Mouse (Mus musculus) heart, embryonic 13.5 days (tissue): ENCODE measurements around the gene Hnrnpa1. TPM values are rescaled to one million over a fixed set of nuclear protein-coding genes. Genes with fewer than 3 reads are reported as not detected.
A peak's percentile ranks its signal among the peaks of the same experiment; 100 is the strongest.
"Not testable (repeated sequence)": the region's sequence is repeated elsewhere in the genome, so short reads cannot be mapped to it uniquely, and the experiment has no call there.

ENCODE experiments used
- ATAC-seq: fragments of 200-750 bp; cut with Nextera tagmentation; 2 replicates; pipeline ENCODE4 v1.8.0; 2017; ENCODE audit warnings: moderate TSS enrichment; ENCODE audit not compliant: insufficient number of reproducible peaks, low FRiP score, low TSS enrichment; ENCODE audit errors: extremely low read depth
- H3K27ac ChIP-seq: fragments of 300-500 bp; sonication (generic); replicated peaks from 2 replicates; pipeline ENCODE4 v1.5.1; 2015; ENCODE audit warnings: moderate library complexity, mild to moderate bottlenecking, inconsistent platforms
- H3K27me3 ChIP-seq: fragments of 300-500 bp; sonication (generic); replicated peaks from 2 replicates; pipeline ENCODE4 v1.6.1; 2015; ENCODE audit warnings: mild to moderate bottlenecking, inconsistent platforms
- H3K36me3 ChIP-seq: fragments of 300-500 bp; sonication (generic); 2 replicates; pipeline ENCODE4 v1.6.1; 2015; ENCODE audit warnings: mild to moderate bottlenecking, inconsistent platforms
- H3K4me1 ChIP-seq: fragments of 300-500 bp; sonication (generic); 2 replicates; pipeline ENCODE4 v1.6.1; 2015; ENCODE audit warnings: inconsistent platforms
- H3K4me2 ChIP-seq: fragments of 300-500 bp; sonication (generic); 2 replicates; pipeline ENCODE4 v1.6.1; 2015; ENCODE audit warnings: inconsistent platforms, mild to moderate bottlenecking, moderate library complexity
- H3K4me3 ChIP-seq: fragments of 300-500 bp; sonication (generic); 2 replicates; pipeline ENCODE4 v1.5.1; 2015; ENCODE audit warnings: moderate library complexity, mild to moderate bottlenecking, inconsistent platforms
- H3K9ac ChIP-seq: fragments of 300-500 bp; sonication (generic); 2 replicates; pipeline ENCODE4 v1.6.1; 2015; ENCODE audit warnings: inconsistent platforms, mild to moderate bottlenecking, moderate library complexity
- H3K9me3 ChIP-seq: fragments of 300-500 bp; sonication (generic); 2 replicates; pipeline ENCODE4 v1.6.1; 2016; ENCODE audit warnings: inconsistent platforms
- WGBS: fragments of 180-500 bp; shearing (Covaris S2); methylation state at CpG from one replicate; pipeline ENCODE4 v1.1.7; 2015; ENCODE audit warnings: mixed read lengths; 5-methylcytosine and 5-hydroxymethylcytosine counted together
- polyA plus RNA-seq: library from polyadenylated mRNA; unstranded; fragments of >200 nt; fragmentation: Nextera tagmentation; extraction: Ambion mirVana; gene quantifications from 2 replicates; pipeline ENCODE4 v1.2.1, GENCODE M21; 2015

Gene Hnrnpa1
- polyA plus RNA-seq, 1 experiment from 2014 or later, result 500 TPM

DNA sequence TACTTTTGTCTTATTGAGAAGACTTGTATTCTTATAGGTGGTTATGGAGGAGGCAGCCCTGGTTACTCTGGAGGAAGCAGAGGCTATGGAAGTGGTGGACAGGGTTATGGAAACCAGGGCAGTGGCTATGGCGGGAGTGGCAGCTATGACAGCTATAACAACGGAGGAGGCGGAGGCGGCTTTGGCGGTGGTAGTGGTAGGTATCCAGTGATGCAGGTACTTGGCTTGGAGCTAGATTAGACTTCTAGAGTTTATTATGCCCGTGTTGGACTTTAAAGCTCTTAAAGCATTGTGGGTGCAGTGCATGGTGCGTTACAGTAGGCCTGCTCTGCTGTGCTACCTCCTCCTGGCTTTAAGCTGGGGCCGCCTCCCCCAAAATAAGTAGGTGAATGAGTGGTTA is 2.7 kb downstream of the Hnrnpa1 start:
- Histone ChIP-seq H3K4me2 (peak overlapping the region; percentile 89), H3K9ac (peak overlapping the region; percentile 94), H3K4me1 (peaks cover 51% of the 10 kb centered on the region), H3K36me3 (peaks cover 64% of the 10 kb centered on the region), H3K4me3 (peak overlapping the region; percentile 80), H3K27me3 (no peaks in the 10 kb centered on the region), H3K27ac (peak overlapping the region; percentile 24), H3K9me3 (no peaks in the 10 kb centered on the region)
- no peak for ATAC-seq
- 55% methylated on average over 8 of the region's 8 CpGs for WGBS

DNA sequence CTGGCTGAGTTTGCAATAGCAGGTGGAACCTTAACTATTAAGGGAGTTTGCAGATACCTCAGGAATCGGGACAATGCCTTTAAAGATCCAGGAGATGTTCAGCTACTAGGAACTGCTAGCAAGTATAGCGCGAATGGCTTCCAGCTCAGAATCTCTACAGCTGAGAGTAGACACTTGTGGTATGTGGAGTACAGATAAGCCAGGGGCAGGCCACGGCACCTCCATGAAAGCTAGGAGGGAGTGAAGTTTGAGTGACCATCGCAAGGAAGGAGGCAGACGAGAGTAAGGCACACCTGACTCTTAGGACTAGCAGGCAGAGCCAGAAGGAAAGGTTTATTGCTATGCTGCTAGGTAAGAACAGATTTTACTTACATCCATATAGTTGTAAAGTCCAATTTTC is 5.4 kb downstream of the Hnrnpa1 start:
- Histone ChIP-seq H3K9me3 (no peaks in the 10 kb centered on the region), H3K4me2 (peak overlapping the region; percentile 49), H3K36me3 (peaks cover 81% of the 10 kb centered on the region), H3K27me3 (no peaks in the 10 kb centered on the region), H3K9ac (peak overlapping the region; percentile 56; the same call in 1 of the 2 replicates), H3K27ac (peak overlapping the region; percentile 28; the same call in 1 of the 2 replicates), H3K4me3 (no peak overlapping the region), H3K4me1 (peaks cover 46% of the 10 kb centered on the region)
- 33% methylated on average over 6 of the region's 6 CpGs for WGBS
- ATAC-seq, result no peak; the same call in 1 of the 2 replicates

DNA sequence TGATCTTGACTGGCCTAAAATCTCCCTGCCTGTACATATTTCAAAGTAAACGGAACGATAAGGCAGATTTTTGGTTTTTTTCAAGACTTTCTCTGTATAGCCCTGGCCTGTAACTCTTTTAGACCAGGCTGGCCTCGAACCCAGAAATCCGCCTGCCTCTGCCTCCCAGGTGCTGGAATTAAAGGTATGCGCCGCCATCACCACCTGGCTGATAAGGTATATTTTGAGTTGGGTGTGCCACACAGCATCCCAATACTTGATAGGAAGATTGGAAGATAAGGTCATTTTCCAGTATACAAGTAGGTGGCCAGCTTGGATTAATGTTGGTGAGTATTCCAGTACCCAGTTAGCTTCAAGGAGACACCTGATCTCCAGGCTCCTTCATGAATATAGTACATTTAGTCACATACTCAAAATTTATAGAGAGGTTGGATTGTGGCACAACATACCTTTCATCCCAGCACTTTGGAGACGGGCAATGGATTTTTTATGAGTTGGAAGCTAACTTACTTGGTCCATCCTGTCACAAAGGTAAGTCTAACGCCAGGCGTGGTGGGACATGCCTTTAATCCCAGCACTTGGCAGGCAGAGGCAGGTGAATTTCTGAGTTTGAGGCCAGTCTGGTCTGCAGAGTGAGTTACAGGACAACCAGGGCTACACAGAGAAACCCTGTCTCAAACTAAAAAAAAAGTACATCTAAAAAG is 7.0 kb downstream of the Hnrnpa1 start:
- no peak overlapping the region for H3K4me3 ChIP-seq
- no peak overlapping the region for H3K27ac ChIP-seq
- no peaks in the 10 kb centered on the region for H3K9me3 ChIP-seq
- peaks cover 34% of the 10 kb centered on the region for H3K4me1 ChIP-seq
- H3K36me3 ChIP-seq, result peaks cover 68% of the 10 kb centered on the region
- H3K4me2 ChIP-seq, result no peak overlapping the region
- 81% methylated on average over 9 of the region's 9 CpGs for WGBS
- no peaks in the 10 kb centered on the region for H3K27me3 ChIP-seq
- no peak for ATAC-seq
- H3K9ac ChIP-seq, result no peak overlapping the region

DNA sequence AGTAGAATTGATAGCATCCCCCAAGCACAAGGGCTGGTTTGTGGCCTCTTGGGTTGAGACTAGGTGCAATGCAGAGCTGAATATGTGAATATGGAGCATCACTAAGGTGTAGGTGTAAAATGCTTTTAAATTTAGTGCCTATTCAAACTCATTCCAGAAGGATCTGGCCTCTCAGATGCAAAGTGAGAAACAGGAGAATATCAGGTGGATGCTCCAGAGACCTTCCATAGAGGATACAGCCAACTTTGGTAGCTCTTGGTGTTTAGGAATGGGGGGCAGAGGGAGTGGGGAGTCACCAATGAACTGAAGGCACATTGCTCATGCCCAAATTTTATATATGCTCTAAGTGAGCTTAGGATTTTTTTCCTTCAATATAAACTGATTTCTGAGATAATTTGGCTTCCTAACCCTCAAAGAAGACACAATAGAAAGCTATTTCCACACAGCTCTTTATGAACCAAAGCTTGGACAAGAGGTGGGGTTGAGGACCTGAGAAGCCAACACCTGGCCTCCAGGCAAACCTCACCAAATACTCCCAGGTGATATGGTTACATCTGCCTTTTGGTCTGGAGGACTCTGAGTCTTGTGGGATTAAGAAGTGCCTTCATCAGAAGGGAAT is 7.7 kb downstream of the Hnrnpa1 start:
- Histone ChIP-seq H3K27ac (no peak overlapping the region), H3K4me3 (no peak overlapping the region), H3K4me1 (peaks cover 27% of the 10 kb centered on the region), H3K9me3 (no peaks in the 10 kb centered on the region), H3K36me3 (peaks cover 62% of the 10 kb centered on the region), H3K27me3 (no peaks in the 10 kb centered on the region), H3K9ac (no peak overlapping the region), H3K4me2 (no peak overlapping the region)
- no peak for ATAC-seq

DNA sequence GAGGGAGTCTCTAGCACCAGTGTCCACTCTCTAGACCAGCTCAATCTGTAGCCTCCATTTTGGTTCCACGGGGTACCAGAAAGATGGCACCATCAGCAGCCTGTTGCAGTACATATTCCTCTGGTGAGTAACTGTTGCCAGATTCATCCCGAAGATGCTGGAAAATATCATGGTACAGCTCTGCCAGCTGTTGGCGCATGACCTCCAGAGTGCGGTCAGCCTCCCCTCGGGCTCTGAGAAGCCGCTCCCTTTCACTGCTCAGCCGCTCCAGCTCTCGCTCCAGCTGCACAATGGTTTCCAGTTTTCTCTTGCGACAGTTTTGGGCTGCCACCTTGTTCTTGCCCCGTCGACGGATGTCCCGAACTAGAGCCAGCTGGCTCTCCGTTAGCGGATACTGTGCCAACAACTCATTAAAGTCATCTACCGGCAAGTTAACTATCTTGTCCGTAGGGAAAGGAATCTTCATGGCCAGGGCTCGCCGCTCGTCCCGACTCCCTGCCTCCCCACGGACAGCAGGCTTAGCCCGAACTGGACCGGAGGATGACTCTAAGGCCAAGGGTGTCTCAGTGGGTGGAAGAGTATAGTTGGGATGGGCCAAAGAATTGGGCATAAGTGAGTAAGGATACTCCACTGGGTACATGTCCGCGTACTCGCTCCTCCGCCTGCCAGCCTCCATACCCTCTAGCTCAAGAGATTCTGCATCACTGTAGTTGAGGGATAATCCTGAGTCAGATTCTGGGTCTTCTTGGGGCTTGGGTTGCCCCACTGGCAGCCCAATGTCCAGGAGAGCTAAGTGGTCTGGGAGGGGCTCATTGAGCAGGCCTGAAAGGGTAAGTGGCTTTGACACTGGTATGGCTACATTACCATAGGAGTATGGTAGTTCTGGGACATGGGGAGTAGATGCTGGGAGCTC is 8.4 kb downstream of the Hnrnpa1 start:
- no peak overlapping the region for H3K9ac ChIP-seq
- 83% methylated on average over 28 of the region's 28 CpGs for WGBS
- peaks cover 54% of the 10 kb centered on the region for H3K36me3 ChIP-seq
- ATAC-seq, result no peak
- H3K9me3 ChIP-seq, result no peaks in the 10 kb centered on the region
- peak overlapping the region; percentile 4; the same call in 1 of the 2 replicates for H3K4me2 ChIP-seq
- H3K4me3 ChIP-seq, result no peak overlapping the region
- H3K4me1 ChIP-seq, result peaks cover 20% of the 10 kb centered on the region
- H3K27me3 ChIP-seq, result no peaks in the 10 kb centered on the region
- H3K27ac ChIP-seq, result no peak overlapping the region

DNA sequence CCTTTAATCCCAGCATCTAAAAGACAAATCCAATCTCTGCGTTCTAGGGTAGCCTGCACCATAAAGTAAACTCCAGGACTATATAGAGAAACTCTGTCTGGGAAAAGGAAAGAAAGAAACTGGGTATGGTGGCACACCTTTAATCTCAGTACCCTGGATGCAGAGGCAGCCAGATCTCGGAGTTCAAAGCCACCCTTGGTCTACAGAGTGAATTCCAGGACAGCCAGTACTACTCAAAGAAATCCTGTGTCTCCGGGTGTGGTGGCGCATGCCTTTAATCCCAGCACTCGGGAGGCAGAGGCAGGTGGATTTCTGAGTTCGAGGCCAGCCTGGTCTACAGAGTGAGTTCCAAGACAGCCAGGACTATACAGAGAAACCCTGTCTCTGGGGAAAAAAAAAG is 9.3 kb downstream of the Hnrnpa1 start:
- H3K4me3 ChIP-seq, H3K27ac ChIP-seq: not testable (repeated sequence)
- 86% methylated on average over 6 of the region's 6 CpGs for WGBS

DNA sequence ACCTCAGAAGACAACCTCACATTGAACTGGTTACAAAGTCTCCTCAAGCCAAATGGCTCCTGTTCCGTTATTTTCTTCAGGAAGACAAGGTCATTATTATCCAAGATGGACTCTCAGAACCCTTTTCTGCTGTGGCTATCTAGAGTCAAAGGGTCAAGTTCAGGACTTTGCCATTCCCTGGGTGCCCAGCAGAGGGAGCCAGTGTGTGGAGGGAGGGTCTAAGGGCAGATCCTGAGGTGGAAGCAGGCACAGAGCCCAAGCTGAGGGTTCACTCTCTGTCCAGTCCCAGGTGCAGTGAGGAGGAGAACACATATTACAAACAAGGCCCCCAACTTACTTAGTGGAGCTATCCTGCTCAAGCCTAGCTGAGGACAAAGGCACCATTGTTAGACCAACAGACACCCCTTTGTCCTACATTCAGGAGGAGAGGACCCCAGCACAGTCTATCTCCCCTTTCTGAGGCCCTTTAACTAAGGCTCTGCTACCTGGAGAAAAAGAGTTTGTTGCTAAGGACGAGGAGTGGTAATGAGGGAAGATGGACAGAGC is 10.0 kb downstream of the Hnrnpa1 start:
- Histone ChIP-seq H3K9ac (no peak overlapping the region), H3K9me3 (no peaks in the 10 kb centered on the region), H3K36me3 (peaks cover 43% of the 10 kb centered on the region), H3K27ac (peak overlapping the region; percentile 66; the same call in 1 of the 2 replicates), H3K27me3 (no peaks in the 10 kb centered on the region), H3K4me3 (peak overlapping the region; percentile 53), H3K4me1 (peaks cover 18% of the 10 kb centered on the region), H3K4me2 (peak overlapping the region; percentile 85)
- no peak for ATAC-seq
- WGBS, result 10% methylated on average over 2 of the region's 2 CpGs

More for the DNA sequence above, 9.3 kb downstream of the Hnrnpa1 start:
- Histone ChIP-seq H3K4me2 (peak overlapping the region; percentile 4; the same call in 1 of the 2 replicates), H3K36me3 (peaks cover 49% of the 10 kb centered on the region), H3K4me1 (peaks cover 16% of the 10 kb centered on the region)
- H3K27me3 ChIP-seq, H3K9me3 ChIP-seq, ATAC-seq, H3K9ac ChIP-seq: not testable (repeated sequence)

DNA sequence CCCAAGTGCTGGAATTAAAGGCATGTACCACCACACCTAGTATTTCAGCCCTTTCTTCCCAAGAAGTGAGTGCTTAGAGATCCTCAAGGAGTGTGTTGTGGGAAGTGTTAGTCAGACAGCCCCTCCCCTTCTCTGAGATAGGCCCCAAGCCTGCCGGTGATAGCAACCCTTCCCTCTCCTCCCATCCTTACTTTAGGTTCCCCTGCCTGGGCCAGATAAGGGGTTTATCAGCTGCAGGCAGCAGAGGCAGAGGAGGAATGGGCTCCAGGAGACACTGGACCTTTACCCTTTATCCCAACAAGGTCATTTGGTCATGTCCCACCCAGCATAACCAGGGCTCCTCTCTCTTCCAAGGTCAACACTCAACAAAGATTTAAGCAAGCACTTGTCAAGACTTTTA is 11.4 kb downstream of the Hnrnpa1 start:
- Histone ChIP-seq H3K36me3 (peaks cover 30% of the 10 kb centered on the region), H3K9ac (0 out of 2 replicates have a peak overlapping the region, but pooled peaks have one; percentile 48), H3K4me1 (peaks cover 17% of the 10 kb centered on the region), H3K4me3 (peak overlapping the region; percentile 53), H3K27me3 (no peaks in the 10 kb centered on the region), H3K27ac (peak overlapping the region; percentile 66), H3K4me2 (peak overlapping the region; percentile 85), H3K9me3 (no peaks in the 10 kb centered on the region)
- ATAC-seq, result peak; percentile 43; the same call in 1 of the 2 replicates
- WGBS, result 0% methylated on average over 1 of the region's 1 CpGs

DNA sequence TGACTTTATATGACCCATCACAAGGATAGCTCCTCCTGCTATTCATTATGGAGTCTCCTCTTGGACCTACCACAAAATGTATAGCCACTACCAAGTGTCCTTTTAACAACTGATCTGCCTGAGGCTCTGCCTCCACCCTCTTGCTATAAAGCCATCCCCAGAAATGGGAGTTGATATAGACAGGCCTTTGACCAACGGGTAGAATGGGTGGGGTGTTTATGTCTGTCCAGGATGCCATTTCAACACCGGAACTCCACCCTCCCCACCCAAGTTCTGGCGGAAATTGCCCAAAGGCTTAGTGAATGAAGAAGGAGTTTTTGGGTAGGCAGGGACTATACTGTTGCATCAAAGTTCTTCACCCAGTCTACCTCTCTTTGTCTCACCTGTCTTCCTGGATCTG is 12.4 kb downstream of the Hnrnpa1 start:
- no peak for ATAC-seq
- Histone ChIP-seq H3K9me3 (no peaks in the 10 kb centered on the region), H3K4me2 (peak overlapping the region; percentile 85), H3K4me1 (peaks cover 23% of the 10 kb centered on the region), H3K27me3 (no peaks in the 10 kb centered on the region), H3K9ac (peak overlapping the region; percentile 56; the same call in 1 of the 2 replicates), H3K36me3 (peaks cover 19% of the 10 kb centered on the region), H3K27ac (peak overlapping the region; percentile 66), H3K4me3 (peak overlapping the region; percentile 53)
- WGBS, result 75% methylated on average over 3 of the region's 3 CpGs

DNA sequence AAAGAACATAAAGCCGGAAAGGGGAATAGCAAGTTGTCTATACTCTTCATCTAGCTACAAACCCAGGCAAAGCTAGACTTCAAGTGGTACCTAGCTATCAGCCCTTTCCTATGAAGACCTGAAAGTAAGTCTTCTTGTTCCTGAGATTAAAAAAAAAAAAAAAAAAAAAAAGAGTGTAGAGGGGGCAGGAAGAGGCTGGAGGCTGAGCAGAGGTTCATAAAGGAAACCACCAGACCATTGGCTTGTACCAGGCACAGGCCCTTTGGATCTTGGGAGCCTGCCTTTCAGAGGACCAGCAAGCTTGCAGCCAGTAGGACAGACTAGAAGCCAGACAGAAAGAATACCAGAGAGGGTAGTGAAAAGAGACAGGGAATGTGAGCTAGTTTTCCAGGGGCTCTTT is 13.1 kb downstream of the Hnrnpa1 start:
- 86% methylated on average over 1 of the region's 1 CpGs for WGBS
- peak overlapping the region; percentile 47; the same call in 1 of the 2 replicates for H3K9ac ChIP-seq
- H3K4me3 ChIP-seq, result peak overlapping the region; percentile 53
- H3K4me2 ChIP-seq, result peak overlapping the region; percentile 85
- peak overlapping the region; percentile 66; the same call in 1 of the 2 replicates for H3K27ac ChIP-seq
- H3K27me3 ChIP-seq, result no peaks in the 10 kb centered on the region
- no peak for ATAC-seq
- no peaks in the 10 kb centered on the region for H3K9me3 ChIP-seq
- peaks cover 12% of the 10 kb centered on the region for H3K36me3 ChIP-seq
- H3K4me1 ChIP-seq, result peaks cover 29% of the 10 kb centered on the region

DNA sequence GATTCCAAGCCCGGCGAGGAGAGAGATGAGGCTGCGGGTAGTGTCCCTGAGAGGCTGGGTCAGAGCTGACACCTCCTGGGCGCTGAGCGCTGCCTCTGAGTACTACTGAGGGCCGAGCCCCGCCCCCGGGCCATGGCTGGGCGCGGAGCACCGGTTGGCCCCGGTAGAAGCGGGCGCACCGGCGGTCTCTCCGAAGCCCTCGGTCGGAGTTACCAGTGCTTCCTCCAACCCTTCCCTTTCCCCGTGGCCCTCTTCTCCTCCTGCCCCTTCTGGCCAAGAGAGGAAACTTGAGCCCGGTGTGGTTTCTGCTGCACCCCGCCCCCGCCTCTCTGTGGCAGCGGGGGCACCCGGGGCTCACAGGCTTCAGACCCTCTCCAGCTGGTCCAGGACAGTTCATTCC is 14.9 kb downstream of the Hnrnpa1 start:
- H3K4me2 ChIP-seq, result peak overlapping the region; percentile 85
- H3K9me3 ChIP-seq, result no peaks in the 10 kb centered on the region
- peaks cover 40% of the 10 kb centered on the region for H3K4me1 ChIP-seq
- H3K36me3 ChIP-seq, result no peaks in the 10 kb centered on the region
- H3K27ac ChIP-seq, result peak overlapping the region; percentile 33
- no peaks in the 10 kb centered on the region for H3K27me3 ChIP-seq
- peak overlapping the region; percentile 53 for H3K4me3 ChIP-seq
- under 1% methylated on average over 25 of the region's 25 CpGs for WGBS
- ATAC-seq, result peak; percentile 72
- peak overlapping the region; percentile 82 for H3K9ac ChIP-seq
